Mouse (Mus musculus): ENCODE measurements around the gene 4930556J24Rik. TPM values are rescaled to one million over a fixed set of nuclear protein-coding genes. Genes with fewer than 3 reads are reported as not detected.
"Not testable (repeated sequence)": the region's sequence is repeated elsewhere in the genome, so short reads cannot be mapped to it uniquely, and the experiment has no call there.

4930556J24Rik gene
- polyA plus RNA-seq (2014; fragmentation: Nextera tagmentation; extraction: Ambion mirVana) = 0.18 TPM in 1 of 2 replicates, not detected in the other

DNA sequence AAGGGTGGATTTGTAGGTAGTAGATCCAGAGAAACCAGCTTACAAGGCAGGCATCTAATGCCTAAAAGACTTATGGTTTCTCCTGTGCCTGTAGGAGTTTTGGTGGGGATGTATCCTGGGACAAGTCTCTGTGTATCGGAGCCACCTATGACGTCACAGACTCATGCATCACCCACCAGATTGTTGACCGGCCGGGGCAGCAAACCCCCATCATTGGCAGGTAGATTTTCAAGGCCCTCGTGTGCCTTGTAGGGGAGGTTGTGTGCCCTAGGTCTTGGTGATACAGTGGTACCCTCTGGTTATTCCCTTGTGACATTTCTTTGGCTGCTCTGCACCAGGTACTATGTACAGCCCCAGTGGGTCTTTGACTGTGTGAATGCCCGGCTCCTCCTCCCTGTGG is at the start of gene 4930556J24Rik:
Gene 4930556J24Rik (minus strand): TSS at position 101 of the 400 bp plus-strand sequence.
- Histone ChIP-seq H3K36me3 (replicated peaks; ENCODE audit: control insufficient read depth, insufficient read depth, low read depth, low read length) (peaks cover 7% of the 10 kb centered on the region), H3K4me1 (ENCODE audit: control insufficient read depth, insufficient read depth, low read length) (no peaks in the 10 kb centered on the region), H3K4me2 (ENCODE audit: low read depth, low read length) (no peak within 1 kb of the TSS), H3K27ac (replicated peaks; ENCODE audit: low read depth, low read length) (no peak within 1 kb of the TSS), H3K9ac (replicated peaks; ENCODE audit: low read length) (no peak within 1 kb of the TSS), H3K4me3 (ENCODE audit: low read depth, low read length) (no peak within 1 kb of the TSS), H3K9me3 (replicated peaks; ENCODE audit: control insufficient read depth, low read length) (no peaks in the 10 kb centered on the region), H3K27me3 (ENCODE audit: control insufficient read depth, insufficient read depth, low read length) (no peaks in the 10 kb centered on the region)
- no peak for ATAC-seq (replicated peaks; ENCODE audit: insufficient number of reproducible peaks, low FRiP score, low TSS enrichment, low read depth)
- WGBS = 94% methylated on average over 6 of the region's 6 CpGs
- no peak for DNase-seq (ENCODE audit: low spot score)

DNA sequence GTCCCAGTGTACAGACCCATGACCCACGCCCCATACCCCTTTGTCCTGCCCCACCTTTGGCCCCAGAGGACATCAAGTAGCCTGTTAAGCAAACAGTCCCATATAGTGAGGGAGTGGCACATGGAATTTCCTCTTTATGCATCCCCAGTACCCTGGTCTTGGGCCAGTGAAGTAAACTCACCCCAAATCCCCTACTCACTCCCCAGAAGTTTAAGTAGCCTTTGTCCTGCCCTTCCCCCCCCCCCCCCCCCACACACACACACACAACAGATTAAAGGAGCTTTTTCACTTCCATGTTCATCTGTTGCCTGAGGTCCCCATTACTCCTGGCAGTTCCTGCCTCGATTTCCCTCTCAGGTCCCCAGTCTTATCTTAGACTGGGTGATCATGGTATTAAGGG is 46.7 kb upstream of the 4930556J24Rik start:
- no peak for DNase-seq (ENCODE audit: low spot score)
- no peaks in the 10 kb centered on the region for H3K27me3 ChIP-seq (ENCODE audit: control insufficient read depth, insufficient read depth, low read length)
- ATAC-seq (replicated peaks; ENCODE audit: insufficient number of reproducible peaks, low FRiP score, low TSS enrichment, low read depth) = no peak
- no peak overlapping the region for H3K4me3 ChIP-seq (ENCODE audit: low read depth, low read length)
- no peaks in the 10 kb centered on the region for H3K36me3 ChIP-seq (replicated peaks; ENCODE audit: control insufficient read depth, insufficient read depth, low read depth, low read length)
- no peak overlapping the region for H3K27ac ChIP-seq (replicated peaks; ENCODE audit: low read depth, low read length)
- H3K4me2 ChIP-seq (ENCODE audit: low read depth, low read length) = no peak overlapping the region
- no peak overlapping the region for H3K9ac ChIP-seq (replicated peaks; ENCODE audit: low read length)
- WGBS = 71% methylated on average over 2 of the region's 2 CpGs
- no peaks in the 10 kb centered on the region for H3K9me3 ChIP-seq (replicated peaks; ENCODE audit: control insufficient read depth, low read length)
- no peaks in the 10 kb centered on the region for H3K4me1 ChIP-seq (ENCODE audit: control insufficient read depth, insufficient read depth, low read length)

DNA sequence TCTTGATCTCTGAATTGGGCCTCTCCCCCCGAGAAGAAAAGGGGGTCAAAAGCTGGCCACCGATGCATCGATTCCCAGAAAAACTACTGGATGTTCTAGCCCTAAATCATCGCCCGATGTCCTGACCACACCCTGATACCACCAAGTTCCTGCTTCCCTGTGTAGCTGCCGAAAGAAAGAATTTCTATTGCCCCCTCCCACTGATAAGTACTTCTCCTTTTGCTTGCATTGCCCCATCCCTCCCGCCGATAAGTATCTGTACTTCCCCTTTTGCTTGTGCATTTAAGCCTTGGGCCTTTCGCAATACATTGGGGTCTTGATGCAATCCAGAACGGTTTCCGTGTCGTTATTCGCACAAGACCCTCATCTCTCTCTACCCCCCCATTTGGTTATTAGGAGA is 45.5 kb upstream of the 4930556J24Rik start:
- not testable (repeated sequence) for ATAC-seq (replicated peaks; ENCODE audit: insufficient number of reproducible peaks, low FRiP score, low TSS enrichment, low read depth); H3K9ac ChIP-seq (replicated peaks; ENCODE audit: low read length); H3K27ac ChIP-seq (replicated peaks; ENCODE audit: low read depth, low read length); H3K27me3 ChIP-seq (ENCODE audit: control insufficient read depth, insufficient read depth, low read length); H3K4me1 ChIP-seq (ENCODE audit: control insufficient read depth, insufficient read depth, low read length); H3K9me3 ChIP-seq (replicated peaks; ENCODE audit: control insufficient read depth, low read length); H3K4me3 ChIP-seq (ENCODE audit: low read depth, low read length); H3K4me2 ChIP-seq (ENCODE audit: low read depth, low read length); DNase-seq (ENCODE audit: low spot score); H3K36me3 ChIP-seq (replicated peaks; ENCODE audit: control insufficient read depth, insufficient read depth, low read depth, low read length)
- 92% methylated on average over 13 of the region's 13 CpGs for WGBS

- H3K4me3 ChIP-seq (ENCODE audit: low read depth, low read length); H3K36me3 ChIP-seq (replicated peaks; ENCODE audit: control insufficient read depth, insufficient read depth, low read depth, low read length); H3K9me3 ChIP-seq (replicated peaks; ENCODE audit: control insufficient read depth, low read length); H3K27ac ChIP-seq (replicated peaks; ENCODE audit: low read depth, low read length); H3K4me2 ChIP-seq (ENCODE audit: low read depth, low read length); ATAC-seq (replicated peaks; ENCODE audit: insufficient number of reproducible peaks, low FRiP score, low TSS enrichment, low read depth); H3K27me3 ChIP-seq (ENCODE audit: control insufficient read depth, insufficient read depth, low read length); H3K4me1 ChIP-seq (ENCODE audit: control insufficient read depth, insufficient read depth, low read length); DNase-seq (ENCODE audit: low spot score); H3K9ac ChIP-seq (replicated peaks; ENCODE audit: low read length): not testable (repeated sequence)
- 91% methylated on average over 14 of the region's 14 CpGs for WGBS
Observed at GRCm38 (mm10) chr11:4015796-4016195, 39.2 kb upstream of the 4930556J24Rik start.

DNA sequence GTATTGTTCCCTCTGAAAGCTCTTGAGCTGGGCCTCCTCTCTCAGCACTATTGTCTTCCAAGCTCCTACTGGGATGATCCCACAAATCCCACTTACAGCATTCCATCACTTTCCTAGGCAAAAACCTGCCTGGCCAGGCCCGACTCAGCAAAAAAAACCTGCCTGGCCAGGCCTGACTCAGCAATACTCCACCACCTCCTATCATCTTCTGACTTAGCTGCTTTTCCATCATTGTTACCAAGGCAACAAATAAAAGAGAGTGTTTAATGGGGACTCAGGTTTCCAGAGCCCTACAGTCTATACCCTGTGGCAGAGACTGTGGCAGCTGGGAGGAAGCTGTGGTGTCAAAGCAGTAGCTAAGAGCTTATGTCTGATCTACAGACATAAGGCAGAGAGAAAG is 36.0 kb upstream of the 4930556J24Rik start:
- ATAC-seq (replicated peaks; ENCODE audit: insufficient number of reproducible peaks, low FRiP score, low TSS enrichment, low read depth) = no peak

DNA sequence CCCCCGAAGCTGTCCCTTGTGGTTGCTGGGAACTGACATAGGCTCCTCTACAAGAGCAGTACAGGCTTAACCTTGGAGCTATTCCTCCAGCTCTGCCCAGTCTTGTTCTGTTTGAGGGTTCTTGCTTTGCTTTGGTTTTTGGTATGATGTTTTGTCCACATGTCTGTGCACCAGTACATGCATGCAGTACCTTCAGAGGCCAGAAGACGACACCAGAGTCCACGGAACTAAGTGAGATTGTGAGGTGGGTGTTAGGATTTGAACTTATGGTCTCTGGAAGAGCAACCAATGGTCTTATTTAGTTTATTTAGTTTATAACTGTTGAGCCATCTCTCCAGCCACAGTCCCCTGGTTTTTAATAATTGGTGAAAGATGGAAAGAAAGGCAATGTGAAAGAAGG is 29.9 kb upstream of the 4930556J24Rik start:
- Histone ChIP-seq H3K9me3 (replicated peaks; ENCODE audit: control insufficient read depth, low read length) (no peaks in the 10 kb centered on the region), H3K27me3 (ENCODE audit: control insufficient read depth, insufficient read depth, low read length) (no peaks in the 10 kb centered on the region), H3K9ac (replicated peaks; ENCODE audit: low read length) (no peak overlapping the region), H3K4me2 (ENCODE audit: low read depth, low read length) (no peak overlapping the region), H3K27ac (replicated peaks; ENCODE audit: low read depth, low read length) (no peak overlapping the region), H3K4me1 (ENCODE audit: control insufficient read depth, insufficient read depth, low read length) (no peaks in the 10 kb centered on the region), H3K36me3 (replicated peaks; ENCODE audit: control insufficient read depth, insufficient read depth, low read depth, low read length) (no peaks in the 10 kb centered on the region), H3K4me3 (ENCODE audit: low read depth, low read length) (no peak overlapping the region)
- WGBS = 84% methylated on average over 3 of the region's 3 CpGs
- DNase-seq (ENCODE audit: low spot score) (no peak), ATAC-seq (replicated peaks; ENCODE audit: insufficient number of reproducible peaks, low FRiP score, low TSS enrichment, low read depth) (no peak)

More for the DNA sequence above, 36.0 kb upstream of the 4930556J24Rik start:
- no peaks in the 10 kb centered on the region for H3K27me3 ChIP-seq (ENCODE audit: control insufficient read depth, insufficient read depth, low read length)
- no peak for DNase-seq (ENCODE audit: low spot score)
- H3K9ac ChIP-seq (replicated peaks; ENCODE audit: low read length) = no peak overlapping the region
- no peak overlapping the region for H3K27ac ChIP-seq (replicated peaks; ENCODE audit: low read depth, low read length)
- H3K4me1 ChIP-seq (ENCODE audit: control insufficient read depth, insufficient read depth, low read length) = no peaks in the 10 kb centered on the region
- no peaks in the 10 kb centered on the region for H3K36me3 ChIP-seq (replicated peaks; ENCODE audit: control insufficient read depth, insufficient read depth, low read depth, low read length)
- no peaks in the 10 kb centered on the region for H3K9me3 ChIP-seq (replicated peaks; ENCODE audit: control insufficient read depth, low read length)
- no peak overlapping the region for H3K4me2 ChIP-seq (ENCODE audit: low read depth, low read length)
- WGBS = 68% methylated on average over 1 of the region's 1 CpGs
- no peak overlapping the region for H3K4me3 ChIP-seq (ENCODE audit: low read depth, low read length)

DNA sequence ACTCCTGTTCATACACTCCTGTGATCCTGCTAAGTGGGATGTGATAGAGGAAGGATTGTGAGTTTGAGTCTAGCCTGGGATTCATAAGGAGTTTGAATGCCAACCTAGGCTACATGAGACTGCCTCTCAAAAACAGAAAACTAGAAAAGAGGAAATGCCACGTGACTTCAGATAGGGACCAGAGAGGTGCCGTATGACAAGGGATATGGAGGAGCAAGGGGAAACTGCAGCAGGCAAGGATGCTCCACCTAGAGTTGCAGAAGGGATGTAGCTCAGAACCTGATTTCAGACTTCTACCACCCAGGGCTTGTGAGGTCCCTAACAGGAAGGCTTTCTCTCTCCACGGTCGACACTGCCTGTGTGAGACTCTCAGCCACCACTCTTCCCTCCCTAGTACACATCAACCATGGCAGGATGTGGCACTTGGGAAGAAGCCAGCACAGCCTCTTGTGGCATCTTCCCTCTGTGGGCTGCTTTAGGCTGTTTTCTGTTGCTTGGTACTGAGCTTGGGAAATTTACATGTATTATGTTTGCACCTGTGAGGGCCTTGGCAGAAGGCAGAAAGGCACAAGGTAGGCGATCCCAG is 28.7 kb upstream of the 4930556J24Rik start:
- H3K9me3 ChIP-seq (replicated peaks; ENCODE audit: control insufficient read depth, low read length) = no peaks in the 10 kb centered on the region
- no peak overlapping the region for H3K9ac ChIP-seq (replicated peaks; ENCODE audit: low read length)
- no peaks in the 10 kb centered on the region for H3K4me1 ChIP-seq (ENCODE audit: control insufficient read depth, insufficient read depth, low read length)
- WGBS = 53% methylated on average over 5 of the region's 5 CpGs
- no peaks in the 10 kb centered on the region for H3K36me3 ChIP-seq (replicated peaks; ENCODE audit: control insufficient read depth, insufficient read depth, low read depth, low read length)
- no peak overlapping the region for H3K4me2 ChIP-seq (ENCODE audit: low read depth, low read length)
- no peak overlapping the region for H3K27ac ChIP-seq (replicated peaks; ENCODE audit: low read depth, low read length)
- DNase-seq (ENCODE audit: low spot score) (no peak), ATAC-seq (replicated peaks; ENCODE audit: insufficient number of reproducible peaks, low FRiP score, low TSS enrichment, low read depth) (no peak)
- no peaks in the 10 kb centered on the region; the same call in 1 of the 2 replicates for H3K27me3 ChIP-seq (ENCODE audit: control insufficient read depth, insufficient read depth, low read length)
- H3K4me3 ChIP-seq (ENCODE audit: low read depth, low read length) = no peak overlapping the region

DNA sequence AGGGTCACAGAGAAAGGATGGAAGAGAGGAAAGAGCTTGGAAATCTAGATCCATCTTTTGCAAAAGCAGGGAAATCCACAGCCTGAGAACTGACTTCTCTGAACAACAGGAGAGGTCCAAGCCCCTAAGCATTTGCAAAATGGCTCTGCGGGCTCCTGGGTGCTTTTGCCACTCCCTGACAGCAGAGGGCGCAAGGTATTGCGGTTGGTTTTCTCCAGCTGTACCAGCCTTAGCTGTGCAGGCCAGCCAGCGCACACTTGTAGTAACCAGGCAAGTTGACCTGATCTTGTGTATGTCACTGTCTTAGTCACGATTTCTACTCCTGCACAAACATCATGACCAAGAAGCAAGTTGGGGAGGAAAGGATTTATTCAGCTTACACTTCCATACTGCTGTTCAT is 25.0 kb upstream of the 4930556J24Rik start:
- Histone ChIP-seq H3K4me3 (ENCODE audit: low read depth, low read length) (no peak overlapping the region), H3K27ac (replicated peaks; ENCODE audit: low read depth, low read length) (no peak overlapping the region), H3K9me3 (replicated peaks; ENCODE audit: control insufficient read depth, low read length) (no peaks in the 10 kb centered on the region), H3K4me1 (ENCODE audit: control insufficient read depth, insufficient read depth, low read length) (no peaks in the 10 kb centered on the region), H3K36me3 (replicated peaks; ENCODE audit: control insufficient read depth, insufficient read depth, low read depth, low read length) (no peaks in the 10 kb centered on the region), H3K27me3 (ENCODE audit: control insufficient read depth, insufficient read depth, low read length) (peaks cover 22% of the 10 kb centered on the region), H3K4me2 (ENCODE audit: low read depth, low read length) (no peak overlapping the region), H3K9ac (replicated peaks; ENCODE audit: low read length) (no peak overlapping the region)
- no peak for ATAC-seq (replicated peaks; ENCODE audit: insufficient number of reproducible peaks, low FRiP score, low TSS enrichment, low read depth)
- WGBS = 7% methylated on average over 5 of the region's 5 CpGs
- peak; percentile 81 for DNase-seq (ENCODE audit: low spot score)
